Mouse (Mus musculus) cerebellum, postnatal 14 days (tissue): ENCODE data around the gene Prkar1b.
A peak's percentile ranks its signal among the peaks of the same experiment; 100 is the strongest.

Source experiments
- DNase-seq, 2 experiments: peaks; one replicate each; pipeline ENCODE4 v3.0.0; 2021; ENCODE audit warnings: mixed read lengths in 2 of 2

Prkar1b gene

GRCm38 (mm10) chr5:139145726-139146125 lies 4.1 kb downstream of the Prkar1b start:
- no peak for DNase-seq

DNA sequence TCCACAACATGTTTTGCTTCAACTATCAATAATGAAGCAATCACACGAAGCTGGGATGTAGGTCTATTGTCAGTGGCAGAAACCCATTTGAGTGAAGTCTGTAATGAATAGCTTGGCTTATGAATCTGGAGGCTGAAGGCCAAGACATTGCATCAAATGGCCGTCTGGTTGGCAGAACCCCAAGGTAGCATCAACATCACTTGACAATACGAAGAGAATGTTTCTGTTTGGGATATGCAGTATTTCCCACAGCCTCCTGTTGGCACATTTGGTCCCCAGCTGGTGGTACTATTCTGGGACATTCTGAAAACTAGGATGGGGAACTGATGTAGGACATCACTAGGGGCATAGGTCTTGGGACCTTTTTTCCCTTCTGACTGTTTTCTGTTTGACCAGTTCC lies 5.9 kb downstream of the Prkar1b start:
- DNase-seq: peak in 1 of 2 experiments; percentile 42

- DNase-seq: peak; percentile 75 to 81
Observed at GRCm38 (mm10) chr5:139141326-139141725, 8.5 kb downstream of the Prkar1b start.

DNA sequence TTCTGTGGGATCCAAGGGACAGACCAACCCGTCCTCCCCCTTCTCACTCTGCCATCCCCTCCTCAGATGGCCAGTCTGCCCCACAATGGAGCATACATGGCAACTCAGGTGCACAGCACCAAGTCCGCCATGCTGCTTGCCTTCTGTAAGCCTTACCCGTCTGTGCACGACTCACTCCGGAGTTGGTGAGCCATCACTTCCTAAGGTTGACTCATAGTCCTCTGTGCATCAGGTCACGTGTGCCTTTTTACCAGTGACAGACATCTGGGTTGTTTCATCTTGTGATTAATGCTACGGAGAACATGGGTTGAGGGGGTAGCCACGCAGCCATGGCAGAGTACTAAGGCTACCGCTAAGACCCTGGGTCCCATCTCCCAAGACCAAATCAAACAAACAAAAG lies 9.2 kb downstream of the Prkar1b start:
- DNase-seq: no peak

DNA sequence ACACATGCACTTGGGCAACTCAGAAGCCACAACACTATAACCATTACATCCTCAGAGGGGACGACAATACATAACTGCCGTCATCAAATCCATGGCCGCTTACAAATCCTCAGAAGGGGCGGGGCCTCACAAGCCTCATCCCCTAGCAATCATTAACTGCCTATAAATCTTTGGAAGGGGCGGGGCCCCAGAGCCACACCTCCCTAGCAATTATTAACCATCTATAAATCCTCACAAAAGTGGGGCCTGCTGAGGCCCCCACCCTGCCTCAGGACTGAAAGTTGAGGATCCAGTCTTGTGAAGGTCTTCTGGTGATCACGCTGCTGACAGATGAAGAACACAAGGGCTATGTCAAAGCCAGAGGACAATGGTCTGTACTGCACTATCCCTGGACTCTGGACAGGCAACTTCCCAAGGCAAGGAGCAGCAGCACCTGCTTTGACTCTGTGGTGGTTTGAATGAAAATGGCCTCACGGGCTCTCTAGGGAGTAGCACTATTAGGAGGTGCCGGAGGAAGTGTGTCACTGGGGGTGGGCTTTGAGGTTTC lies 10.8 kb downstream of the Prkar1b start:
- peak in 1 of 2 experiments; percentile 37 for DNase-seq

- DNase-seq: peak; percentile 97
Observed at GRCm38 (mm10) chr5:139138261-139138925, 11.4 kb downstream of the Prkar1b start.

DNA sequence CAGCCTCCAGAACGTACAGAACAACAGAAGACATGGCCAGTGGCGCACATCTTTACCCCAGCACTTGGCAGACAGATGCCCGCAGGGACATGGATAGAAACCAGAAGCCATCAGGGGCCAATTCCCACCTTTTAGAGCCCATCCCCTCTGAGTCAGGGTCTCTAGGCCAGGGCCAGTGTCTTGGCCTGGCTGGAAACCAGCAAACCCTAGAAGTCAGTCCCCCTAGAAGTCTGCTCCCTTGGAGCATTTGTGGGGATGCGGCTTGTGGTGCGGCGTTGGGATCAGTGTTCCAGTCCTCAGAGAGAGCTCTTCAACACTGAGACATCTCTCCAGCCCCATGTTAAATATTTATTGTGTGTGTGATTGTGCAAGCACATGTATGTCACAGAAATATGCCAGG lies 12.6 kb downstream of the Prkar1b start:
- no peak for DNase-seq

DNA sequence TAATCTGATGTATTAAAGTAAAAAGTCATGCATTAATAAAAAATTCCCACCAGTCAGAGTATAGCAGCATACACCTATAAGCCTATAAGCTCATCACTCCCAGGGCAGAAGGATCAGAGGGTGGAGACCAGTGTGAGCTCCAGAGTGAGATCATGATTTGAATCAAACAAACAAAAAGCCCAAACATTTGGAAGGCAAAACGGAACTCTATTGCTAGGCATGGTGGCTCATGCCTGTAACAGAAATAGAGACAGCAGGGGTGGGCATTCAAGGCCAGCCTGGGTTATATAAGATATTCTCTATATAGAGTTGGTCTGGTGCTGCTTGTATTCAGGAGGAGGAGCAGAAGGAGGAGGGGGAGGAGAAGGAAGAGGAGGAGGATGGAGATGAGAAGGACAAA lies 13.5 kb downstream of the Prkar1b start:
- no peak for DNase-seq

GRCm38 (mm10) chr5:139134501-139134900 lies 15.3 kb downstream of the Prkar1b start:
- no peak for DNase-seq

DNA sequence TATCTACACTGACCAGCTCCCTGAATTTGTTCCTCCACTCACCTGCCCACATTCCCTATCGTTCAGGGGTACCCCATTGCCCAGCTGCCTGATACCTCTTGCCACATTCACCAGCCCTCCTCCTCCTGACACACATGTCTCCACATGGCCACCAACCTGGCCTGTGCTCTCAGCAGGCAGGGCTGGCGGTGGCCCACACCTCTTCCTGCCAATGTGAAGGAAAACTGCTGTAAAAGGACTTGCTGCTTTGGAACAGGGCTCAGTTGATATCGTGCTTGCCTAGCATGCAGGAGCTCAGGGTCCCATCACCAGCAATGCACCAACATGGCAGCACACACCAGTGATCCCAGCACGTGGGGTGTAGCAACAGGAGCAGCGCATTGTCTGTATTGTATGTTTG lies 19.4 kb downstream of the Prkar1b start:
- DNase-seq: peak; percentile 52 to 59

- peak; percentile 76 to 80 for DNase-seq
Observed at GRCm38 (mm10) chr5:139129572-139130151, 20.1 kb downstream of the Prkar1b start.

DNA sequence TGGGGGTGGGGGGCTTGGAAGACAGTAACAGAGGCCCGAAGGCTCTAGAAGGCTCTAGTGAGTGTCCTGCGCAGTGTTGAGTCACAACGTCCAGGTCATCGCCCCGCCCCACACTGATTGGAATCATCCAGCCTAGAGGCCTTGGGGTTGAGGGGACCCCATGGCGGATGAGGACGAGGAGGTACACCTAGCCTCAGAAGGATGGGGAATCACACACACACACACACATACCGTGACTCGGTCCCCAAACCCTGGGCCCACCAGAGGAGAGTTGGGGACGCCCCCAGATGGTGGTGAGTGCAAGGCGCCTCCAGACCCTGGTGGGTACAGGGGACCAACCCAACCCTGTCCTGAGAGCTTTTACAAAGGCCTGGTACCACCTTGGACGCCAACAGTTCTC lies 20.7 kb downstream of the Prkar1b start:
- DNase-seq: peak; percentile 53 to 60

DNA sequence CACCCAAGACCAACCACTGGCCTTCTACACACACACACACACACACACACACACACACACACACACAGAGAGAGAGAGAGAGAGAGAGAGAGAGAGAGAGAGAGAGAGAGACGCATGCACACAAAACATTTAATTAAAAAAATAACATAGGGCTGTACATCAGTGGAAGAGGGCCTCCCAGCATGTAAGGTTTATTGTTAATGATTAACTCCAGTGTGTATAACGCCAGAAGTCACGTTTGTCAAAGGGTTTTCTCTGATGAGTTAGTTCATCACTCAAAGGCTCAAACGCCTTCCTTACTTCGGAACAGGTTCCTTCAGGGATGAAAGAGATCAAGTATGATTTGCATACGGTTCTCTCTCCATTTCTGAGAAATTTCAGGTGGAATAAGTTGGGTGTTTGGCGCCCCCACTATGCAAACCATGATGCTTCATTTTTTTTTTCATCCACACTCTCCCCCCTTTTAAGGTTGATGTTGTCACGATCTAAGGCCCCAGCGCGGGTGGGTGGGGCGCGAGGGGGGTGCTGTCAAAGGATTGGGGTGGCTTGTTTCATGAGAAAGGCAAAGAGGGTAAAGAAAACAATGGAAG lies 21.2 kb downstream of the Prkar1b start:
- DNase-seq: no peak

GRCm38 (mm10) chr5:139125717-139126116 lies 24.1 kb downstream of the Prkar1b start:
- DNase-seq: no peak

DNA sequence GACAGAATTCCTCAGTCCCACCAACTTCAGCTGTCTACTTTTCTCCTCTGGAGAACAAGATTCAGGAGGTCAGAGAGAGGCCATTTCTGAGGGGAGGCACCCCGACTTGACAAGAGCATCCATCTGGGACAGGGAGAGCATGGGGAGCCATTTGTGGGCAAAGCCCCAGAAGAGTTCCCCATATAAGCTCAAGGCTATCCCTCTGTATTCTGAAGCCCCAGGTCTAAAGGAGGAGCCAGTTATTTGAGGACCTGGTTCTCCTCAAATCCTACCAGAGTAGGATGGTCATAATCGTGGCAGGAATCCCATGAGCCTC lies 30.9 kb downstream of the Prkar1b start:
- no peak for DNase-seq

- DNase-seq: no peak
Observed at GRCm38 (mm10) chr5:139118139-139118960, 31.5 kb downstream of the Prkar1b start.

DNA sequence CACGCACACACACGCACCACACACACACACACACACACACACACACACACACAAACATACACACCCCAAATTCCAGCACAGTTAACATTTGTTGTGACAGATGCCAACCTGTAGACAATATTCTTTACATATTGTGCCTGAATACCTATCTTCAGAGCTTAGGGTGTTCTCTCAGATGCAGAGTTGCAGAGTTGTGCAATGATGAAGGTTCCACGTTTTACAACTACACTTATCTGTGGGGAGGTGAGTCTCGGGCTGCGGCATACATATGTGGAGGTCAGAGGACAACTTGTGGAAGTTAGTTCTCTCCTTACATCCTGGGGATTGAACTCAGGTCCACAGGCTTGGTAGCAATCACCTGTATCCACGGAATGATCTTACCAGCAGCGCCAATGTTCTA lies 34.3 kb downstream of the Prkar1b start:
- DNase-seq: no peak

DNA sequence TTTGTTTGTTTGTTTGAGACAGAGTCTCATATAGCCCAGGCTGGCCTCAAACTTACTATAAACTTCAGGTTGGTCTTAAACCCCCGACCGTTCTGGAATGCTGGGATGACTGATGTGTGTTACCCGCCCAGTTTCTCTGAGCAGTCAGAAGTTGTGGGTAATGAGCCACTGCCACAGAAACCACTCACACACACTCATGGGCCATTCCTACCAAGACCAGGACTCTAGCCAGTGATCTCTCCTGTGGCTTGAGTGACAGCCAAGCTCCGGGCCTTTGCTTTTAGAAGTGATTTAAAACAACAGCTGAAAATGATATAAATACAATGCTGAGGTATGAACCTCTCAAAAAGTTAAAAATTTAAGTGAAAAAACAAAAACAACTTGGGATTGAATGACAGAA lies 34.9 kb downstream of the Prkar1b start:
- no peak for DNase-seq

DNA sequence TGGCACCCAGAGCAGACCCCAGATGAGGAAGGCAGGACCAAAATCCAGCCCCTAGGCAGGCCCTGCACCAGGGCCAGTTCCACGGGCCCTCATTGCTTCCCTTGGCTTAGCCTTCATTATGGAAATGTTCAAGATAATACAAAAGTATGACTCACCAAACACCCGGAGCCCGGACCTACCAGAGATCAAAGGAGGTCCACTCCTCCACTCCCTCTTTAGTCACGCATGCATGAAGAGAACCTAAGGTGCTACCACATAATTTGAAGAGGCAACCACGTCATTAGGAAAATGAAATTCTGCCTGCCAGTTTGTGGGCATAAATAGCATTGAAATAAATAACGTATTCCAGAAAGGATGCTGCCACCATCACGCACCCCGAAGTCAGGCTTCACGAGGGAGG lies 37.4 kb downstream of the Prkar1b start:
- no peak for DNase-seq

- no peak for DNase-seq
Observed at GRCm38 (mm10) chr5:139111991-139112390, 37.8 kb downstream of the Prkar1b start.

DNA sequence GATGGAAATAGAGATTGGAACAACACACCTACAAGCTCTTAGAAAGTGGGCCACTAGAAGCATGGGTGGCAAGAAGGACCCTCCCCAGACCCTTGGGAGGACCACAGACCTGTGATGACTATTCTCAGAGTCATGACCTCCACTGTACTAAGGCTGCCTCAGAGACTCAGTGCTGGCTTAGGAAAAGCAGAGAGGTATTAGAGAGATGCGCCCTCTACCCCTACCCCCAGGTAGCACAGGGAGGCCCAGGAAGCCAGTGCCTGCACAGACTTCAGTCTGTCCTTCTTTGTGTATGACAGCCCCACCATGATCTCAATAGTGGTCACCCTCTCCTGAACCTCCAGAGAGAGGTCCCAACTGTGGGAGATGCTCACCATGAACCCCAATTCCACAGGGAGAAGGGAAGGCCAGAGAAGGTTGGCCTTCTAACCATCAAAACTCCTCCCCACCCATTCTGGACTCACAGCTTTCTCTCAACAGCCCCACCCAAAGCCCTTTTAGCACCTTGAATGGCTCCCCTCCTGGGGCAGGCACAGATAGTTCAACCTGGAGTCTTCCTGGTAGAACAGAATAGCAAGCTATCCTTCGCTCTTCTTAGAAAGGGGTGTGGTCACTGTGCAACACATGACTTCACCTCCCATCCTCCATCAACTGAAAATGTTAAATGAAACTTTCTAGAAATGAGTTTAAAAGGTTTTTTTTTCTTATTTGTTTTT lies 39.5 kb downstream of the Prkar1b start:
- DNase-seq: no peak

GRCm38 (mm10) chr5:139107815-139108214 lies 42.0 kb downstream of the Prkar1b start:
- DNase-seq: peak; percentile 39 to 43

DNA sequence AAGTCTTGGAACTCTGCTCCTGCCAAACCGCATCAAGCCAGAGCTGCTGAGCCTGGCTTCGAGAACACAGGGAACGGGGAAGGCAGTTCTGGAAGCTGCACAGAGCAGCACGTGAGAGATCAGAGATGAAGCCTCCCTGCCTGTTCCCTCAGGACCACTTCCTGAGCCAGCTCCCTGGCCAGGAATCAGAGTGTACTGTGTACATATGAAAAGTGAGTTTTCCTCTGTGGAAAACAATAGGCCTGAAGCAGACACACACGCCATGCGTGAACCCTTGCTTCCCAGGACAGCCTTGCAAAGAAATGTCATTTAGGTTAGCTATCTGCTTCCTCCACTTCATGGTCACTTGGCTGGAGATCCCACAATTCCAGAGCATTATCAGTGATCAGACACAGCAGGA lies 48.0 kb downstream of the Prkar1b start:
- no peak for DNase-seq
